Mouse (Mus musculus) limb, embryonic 14.5 days (tissue): ENCODE results near the gene Sigirr. TPM values are rescaled to one million over a fixed set of nuclear protein-coding genes. Genes with fewer than 3 reads are reported as not detected.

Experiments used
- ATAC-seq: fragments of 200-750 bp; cut with Nextera tagmentation; 2 replicates; pipeline ENCODE4 v1.8.0; 2017; ENCODE audit warnings: low read depth, moderate number of reproducible peaks, moderate TSS enrichment; ENCODE audit not compliant: low FRiP score
- DNase-seq: peaks from one replicate; pipeline ENCODE4 v3.0.0-alpha.2; 2015; ENCODE audit warnings: low spot score
- H3K27ac ChIP-seq: fragments of 300-500 bp; sonication (generic); replicated peaks from 2 replicates; pipeline ENCODE4 v1.5.1; 2014; ENCODE audit warnings: low read depth, mild to moderate bottlenecking, low read length, moderate library complexity, mixed read lengths
- H3K27me3 ChIP-seq: fragments of 300-500 bp; sonication (generic); 2 replicates; pipeline ENCODE4 v1.6.1; 2014; ENCODE audit warnings: low read length, mixed read lengths; ENCODE audit not compliant: control insufficient read depth, insufficient read depth
- H3K36me3 ChIP-seq: fragments of 300-500 bp; sonication (generic); 2 replicates; pipeline ENCODE4 v1.6.1; 2014; ENCODE audit warnings: mild to moderate bottlenecking, low read length, moderate library complexity, mixed read lengths; ENCODE audit not compliant: control insufficient read depth, insufficient read depth
- H3K4me1 ChIP-seq: fragments of 300-500 bp; sonication (generic); 2 replicates; pipeline ENCODE4 v1.6.1; 2014; ENCODE audit warnings: antibody characterized with exemption, low read length, mixed read lengths; ENCODE audit not compliant: control insufficient read depth, insufficient read depth
- H3K4me2 ChIP-seq: fragments of 300-500 bp; sonication (generic); replicated peaks from 2 replicates; pipeline ENCODE4 v1.6.1; 2014; ENCODE audit warnings: low read depth, mild to moderate bottlenecking, low read length, moderate library complexity; ENCODE audit not compliant: severe bottlenecking
- H3K4me3 ChIP-seq: fragments of 300-500 bp; sonication (generic); replicated peaks from 2 replicates; pipeline ENCODE4 v1.5.1; 2014; ENCODE audit warnings: low read length
- H3K9ac ChIP-seq: fragments of 300-500 bp; sonication (generic); 2 replicates; pipeline ENCODE4 v1.6.1; 2014; ENCODE audit warnings: mild to moderate bottlenecking, low read depth, low read length, moderate library complexity; ENCODE audit not compliant: severe bottlenecking
- H3K9me3 ChIP-seq: fragments of 300-500 bp; sonication (generic); 2 replicates; pipeline ENCODE4 v1.6.1; 2016; ENCODE audit warnings: low read length; ENCODE audit not compliant: control insufficient read depth
- POLR2A ChIP-seq: fragments of 200-500 bp; IDR thresholded peaks from 2 replicates; pipeline ENCODE4 v1.8.0; 2012; ENCODE audit warnings: inconsistent platforms, mild to moderate bottlenecking, moderate library complexity, borderline replicate concordance; ENCODE audit not compliant: insufficient read depth, insufficient read length; ENCODE audit errors: extremely low read depth
- WGBS: fragments of 180-500 bp; shearing (Covaris S2); extraction: QIAGEN DNeasy Blood & Tissue Kit; methylation state at CpG from one replicate; pipeline ENCODE4 v1.1.7; 2014; 5-methylcytosine and 5-hydroxymethylcytosine counted together
- polyA plus RNA-seq, 2 experiments: library from polyadenylated mRNA; depleted of rRNA in 1 of 2; stranded (reverse) in 1 of 2; unstranded in 1 of 2; fragments of >200 nt; fragmentation: Nextera tagmentation in 1 of 2; extraction: Ambion mirVana in 1 of 2; gene quantifications; 2 replicates each; pipeline versions ENCODE4 v1.2.1 to v1.2.3; 2012 to 2014

Sigirr gene
- polyA plus RNA-seq, 2 experiments: 2.7 to 3.1 TPM

DNA sequence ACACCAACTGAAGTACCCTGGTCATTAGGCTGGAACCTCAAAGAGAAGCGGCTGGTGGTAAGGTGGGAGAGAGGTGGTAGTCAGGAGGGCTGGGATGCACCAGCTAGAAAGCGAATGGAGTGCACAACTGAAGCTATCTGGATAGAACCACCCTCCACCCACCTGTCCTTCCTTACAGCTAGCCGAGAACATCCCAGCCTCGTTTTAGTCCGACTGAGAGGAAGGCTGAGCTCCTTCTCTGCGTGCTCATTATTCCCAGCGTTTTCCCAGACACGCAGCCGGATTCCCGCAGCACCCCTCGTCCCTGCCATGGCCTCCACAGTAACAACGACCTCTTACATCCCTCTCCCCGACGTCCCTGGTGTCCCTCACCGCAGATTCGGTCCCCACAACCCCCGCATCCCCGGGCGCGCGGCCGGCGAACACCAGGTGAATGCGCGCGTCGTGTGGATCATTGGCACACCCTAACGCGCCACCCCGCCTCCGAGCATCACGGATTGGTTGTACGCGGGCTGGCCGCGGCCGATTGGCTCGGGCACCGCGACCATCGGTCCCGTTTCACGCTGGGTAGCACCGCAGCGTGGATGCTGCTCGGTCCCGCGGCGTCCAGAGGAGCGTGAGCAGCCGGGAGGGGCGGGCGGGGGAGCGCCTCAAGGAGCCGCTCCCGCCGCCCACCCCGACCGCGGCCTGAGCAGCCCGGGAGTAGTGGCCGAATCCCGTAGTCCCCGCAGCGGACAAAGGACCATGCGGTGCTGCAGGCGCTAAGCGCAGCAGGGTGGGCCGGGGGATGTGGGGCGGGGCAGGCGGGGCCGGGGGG is 39.7 kb downstream of the Sigirr start, which contains the start of gene B4galnt4:
TSS of gene B4galnt4 (plus strand) at position 679 of the 817 bp plus-strand sequence.
- DNase-seq: peak; percentile 83
- peak within 1 kb of the TSS; percentile 87 for H3K9ac ChIP-seq
- H3K36me3 ChIP-seq: peaks cover 26% of the 10 kb centered on the region
- TF ChIP-seq POLR2A: no peak
- peak within 1 kb of the TSS; percentile 88 for H3K4me2 ChIP-seq
- peaks cover 3% of the 10 kb centered on the region for H3K4me1 ChIP-seq
- H3K27me3 ChIP-seq: no peaks in the 10 kb centered on the region
- H3K9me3 ChIP-seq: no peaks in the 10 kb centered on the region
- peak within 1 kb of the TSS; percentile 19; the same call in 1 of the 2 replicates for H3K27ac ChIP-seq
- WGBS: 1% methylated on average over 54 of the region's 72 CpGs
- ATAC-seq: peak; percentile 95
- H3K4me3 ChIP-seq: peak within 1 kb of the TSS; percentile 82

DNA sequence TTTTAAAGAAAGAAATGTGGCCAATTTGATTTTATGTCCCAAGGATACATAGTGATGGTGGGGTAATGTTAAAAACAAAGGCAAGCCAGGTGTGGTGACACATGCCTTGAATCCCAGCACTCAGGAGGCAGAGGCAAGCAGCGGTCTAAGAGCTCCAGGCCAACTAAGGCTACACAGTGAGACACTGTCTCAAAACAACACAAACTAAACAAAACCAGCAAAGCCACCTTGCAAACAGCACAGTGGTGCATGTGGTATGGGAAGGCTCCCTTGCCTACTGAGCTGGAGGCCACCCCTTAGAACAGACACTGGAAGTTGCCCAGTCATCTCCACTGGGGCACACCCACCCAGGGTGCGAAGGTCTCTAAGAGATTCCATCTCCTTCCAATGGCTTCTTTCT is 40.4 kb downstream of the Sigirr start:
- WGBS: 86% methylated on average over 2 of the region's 2 CpGs
- TF ChIP-seq POLR2A: no peak
- Histone ChIP-seq H3K9ac (peak overlapping the region; percentile 87; the same call in 1 of the 2 replicates), H3K27ac (no peak overlapping the region), H3K36me3 (peaks cover 19% of the 10 kb centered on the region), H3K4me3 (peak overlapping the region; percentile 82), H3K4me2 (peak overlapping the region; percentile 88), H3K27me3 (no peaks in the 10 kb centered on the region), H3K4me1 (peaks cover 3% of the 10 kb centered on the region), H3K9me3 (no peaks in the 10 kb centered on the region)
- DNase-seq (no peak), ATAC-seq (no peak)

GRCm38 (mm10) chr7:141058601-141059341 is 41.6 kb downstream of the Sigirr start:
- Histone ChIP-seq H3K9ac (no peak overlapping the region), H3K27ac (no peak overlapping the region), H3K4me1 (peaks cover 3% of the 10 kb centered on the region), H3K9me3 (no peaks in the 10 kb centered on the region), H3K36me3 (peaks cover 8% of the 10 kb centered on the region; the same call in 1 of the 2 replicates), H3K4me2 (no peak overlapping the region), H3K4me3 (no peak overlapping the region), H3K27me3 (no peaks in the 10 kb centered on the region)
- TF ChIP-seq POLR2A: no peak
- no peak for ATAC-seq
- WGBS: 90% methylated on average over 14 of the region's 14 CpGs
- no peak for DNase-seq

- no peak overlapping the region for H3K9ac ChIP-seq
- H3K36me3 ChIP-seq: peaks cover under 1% of the 10 kb centered on the region; the same call in 1 of the 2 replicates
- DNase-seq (no peak), ATAC-seq (no peak)
- no peak overlapping the region for H3K27ac ChIP-seq
- TF ChIP-seq POLR2A: no peak
- peaks cover 3% of the 10 kb centered on the region for H3K4me1 ChIP-seq
- H3K4me3 ChIP-seq: no peak overlapping the region
- no peak overlapping the region for H3K4me2 ChIP-seq
- 92% methylated on average over 1 of the region's 1 CpGs for WGBS
- H3K9me3 ChIP-seq: no peaks in the 10 kb centered on the region
- H3K27me3 ChIP-seq: no peaks in the 10 kb centered on the region
These were observed 42.8 kb downstream of the Sigirr start for GRCm38 (mm10) chr7:141057541-141057940.

DNA sequence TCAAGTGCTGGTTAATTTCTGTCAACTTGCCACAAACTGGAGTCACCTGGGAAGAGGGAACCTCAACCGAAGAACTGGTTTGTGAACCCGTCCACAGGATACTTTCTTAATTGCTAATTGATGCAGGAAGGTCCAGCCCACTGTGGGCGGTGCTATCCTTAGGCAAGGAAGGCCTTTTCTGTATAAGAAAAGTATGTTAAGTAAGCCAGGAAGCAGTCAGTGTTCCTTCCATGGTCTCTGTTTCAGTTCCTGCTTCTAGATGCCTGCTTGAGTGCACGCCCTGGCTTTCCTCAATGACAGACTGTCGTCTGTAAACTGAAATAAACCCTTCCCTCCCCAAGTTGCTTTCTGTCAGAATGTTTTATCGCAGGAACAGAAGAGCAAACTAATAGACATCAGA is 43.4 kb downstream of the Sigirr start:
- no peaks in the 10 kb centered on the region for H3K27me3 ChIP-seq
- DNase-seq: no peak
- no peak for TF ChIP-seq POLR2A
- H3K36me3 ChIP-seq: no peaks in the 10 kb centered on the region
- H3K4me2 ChIP-seq: no peak overlapping the region
- 88% methylated on average over 6 of the region's 6 CpGs for WGBS
- H3K27ac ChIP-seq: no peak overlapping the region
- peaks cover 3% of the 10 kb centered on the region for H3K4me1 ChIP-seq
- no peak for ATAC-seq
- H3K9ac ChIP-seq: no peak overlapping the region
- no peaks in the 10 kb centered on the region for H3K9me3 ChIP-seq
- H3K4me3 ChIP-seq: no peak overlapping the region
